Mouse (Mus musculus) natural killer cell, adult 2 months (primary cell): Measurements from ENCODE around the gene Trpm1.

Experiments
- DNase-seq, 2 experiments: peaks; one replicate each; pipeline ENCODE4 v3.0.0; 2022; ENCODE audit warnings: low spot score in 2 of 2

The Trpm1 gene

DNA sequence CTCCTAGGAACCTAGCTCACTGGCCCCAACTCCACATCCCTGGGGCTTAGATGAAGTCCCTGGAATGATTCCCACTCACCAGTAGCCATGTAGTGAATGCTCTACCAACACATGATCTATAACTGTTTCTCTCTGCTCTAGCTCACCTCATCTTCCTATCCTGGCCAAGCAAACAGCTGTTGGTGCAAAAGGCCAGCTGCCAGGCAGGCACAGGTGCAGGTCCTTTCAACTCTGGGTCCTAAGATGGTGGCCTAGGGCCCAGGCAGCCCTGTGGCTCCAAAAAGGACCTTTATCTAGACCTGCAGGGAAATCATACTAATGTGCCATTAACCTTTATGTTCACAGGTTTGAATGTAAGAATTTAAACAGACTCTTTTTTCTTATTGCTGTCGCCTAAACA is 10.3 kb downstream of the Trpm1 start:
- no peak for DNase-seq

DNA sequence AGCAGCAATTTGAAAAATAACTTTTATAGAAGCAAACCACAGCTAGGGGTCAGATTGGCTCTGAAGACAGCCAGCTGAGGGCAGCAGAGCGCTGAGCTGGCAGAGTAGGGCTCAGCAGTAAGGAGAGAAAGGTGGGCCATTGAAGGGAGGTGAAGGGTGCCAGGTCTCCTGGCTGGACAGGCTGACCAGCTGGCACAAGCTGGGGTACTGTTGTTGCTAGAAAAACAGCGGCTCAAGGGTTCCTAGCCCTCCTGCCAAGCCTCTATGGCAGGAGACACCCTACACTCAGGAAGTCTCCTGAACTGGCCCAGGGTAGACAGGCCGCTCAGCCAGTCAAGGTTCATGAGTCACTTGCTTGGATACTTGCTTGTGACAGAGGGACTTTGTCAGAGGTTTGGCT is 11.4 kb downstream of the Trpm1 start:
- no peak for DNase-seq

DNA sequence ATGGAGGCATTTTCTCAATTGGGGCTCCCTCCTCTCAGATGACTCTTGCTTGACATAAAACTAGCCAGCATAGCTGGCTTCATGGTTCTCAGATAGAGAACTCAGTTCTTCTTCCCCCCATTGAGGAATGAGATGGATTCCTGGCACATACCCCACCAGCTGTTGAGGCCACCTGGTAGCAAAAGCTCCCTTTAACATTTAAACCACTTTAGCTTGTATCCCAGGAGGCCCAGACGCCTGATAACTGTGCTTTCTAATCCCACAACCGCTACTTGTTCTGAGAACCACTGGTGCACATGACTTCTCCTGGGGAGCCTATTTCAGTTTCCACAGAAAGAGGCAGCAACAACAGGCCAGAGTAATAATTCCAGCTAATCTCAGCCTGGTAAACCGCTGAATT is 12.4 kb downstream of the Trpm1 start:
- no peak for DNase-seq

DNA sequence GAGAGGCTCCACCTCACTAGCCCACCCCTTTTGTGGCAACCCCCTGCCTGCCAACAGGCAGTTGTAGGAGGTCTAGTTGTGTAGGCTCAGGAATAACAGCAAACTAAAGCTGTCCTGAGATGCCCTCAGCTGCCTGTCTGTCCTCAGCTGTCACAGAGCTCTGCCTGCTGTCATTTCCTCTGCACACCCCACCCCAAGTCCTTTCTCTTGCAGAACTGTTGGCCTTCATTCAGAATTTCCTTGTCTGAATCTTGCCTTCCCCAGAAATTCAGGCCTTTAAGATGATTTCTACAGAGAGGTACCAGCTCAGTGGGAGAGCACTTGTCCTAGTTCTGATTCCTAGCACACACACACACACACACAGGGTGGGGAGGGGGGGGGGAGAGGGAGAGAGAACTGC is 13.1 kb downstream of the Trpm1 start:
- no peak for DNase-seq

DNA sequence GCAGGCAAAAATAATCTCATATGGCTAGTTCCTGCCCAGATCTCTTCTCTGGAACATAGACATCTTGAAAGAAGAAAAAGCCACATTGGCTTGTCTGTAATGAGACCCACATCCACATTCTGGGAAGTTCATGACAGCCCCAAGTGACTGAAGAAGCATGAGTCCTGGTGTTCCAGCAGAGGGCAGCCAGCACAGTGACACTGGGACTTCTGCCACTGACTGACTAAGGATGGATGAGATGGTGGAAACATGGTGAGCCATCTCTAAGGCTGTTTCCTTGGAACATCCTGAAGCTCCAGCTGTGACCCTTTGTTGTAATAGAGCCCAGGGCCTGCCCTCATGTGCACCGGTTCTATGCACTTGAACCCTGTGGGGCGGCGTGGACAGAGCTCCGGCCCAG is 25.7 kb downstream of the Trpm1 start:
- DNase-seq, result no peak

DNA sequence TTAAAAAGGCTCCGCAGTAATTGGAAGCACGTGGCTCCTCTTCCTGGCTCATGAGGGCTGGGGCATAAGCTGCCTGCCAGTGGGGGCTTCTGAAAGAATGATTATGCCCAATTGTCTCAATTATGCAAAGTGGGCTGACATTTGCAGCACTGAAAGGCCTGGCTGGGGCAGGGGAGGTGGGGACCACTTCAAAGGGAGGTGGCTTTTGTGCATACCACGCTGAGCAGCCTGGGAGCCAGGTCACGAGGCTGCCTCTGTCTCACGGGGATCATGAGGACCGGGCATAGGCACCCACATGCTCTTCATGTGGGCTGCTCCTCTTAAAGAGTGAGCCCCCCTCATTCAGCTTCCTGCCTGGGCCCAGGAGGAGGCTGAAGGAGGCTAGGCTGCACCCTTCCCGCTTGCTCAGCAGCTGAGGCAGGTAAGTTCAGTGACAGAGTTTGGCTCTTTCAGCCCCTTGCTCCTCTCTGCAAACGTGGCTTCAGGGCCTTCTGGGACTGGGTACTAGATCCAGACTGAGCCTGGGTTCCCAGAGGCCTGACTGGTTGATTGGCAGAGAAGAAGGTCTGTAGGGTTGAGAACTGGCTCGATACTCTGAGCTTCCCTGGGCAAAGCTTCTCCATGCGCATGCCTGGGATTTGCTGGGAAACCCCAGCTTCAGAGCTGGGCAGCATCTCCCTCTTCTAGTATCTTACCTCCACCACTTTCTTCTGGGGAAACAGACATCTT is 31.7 kb downstream of the Trpm1 start:
- no peak for DNase-seq

DNA sequence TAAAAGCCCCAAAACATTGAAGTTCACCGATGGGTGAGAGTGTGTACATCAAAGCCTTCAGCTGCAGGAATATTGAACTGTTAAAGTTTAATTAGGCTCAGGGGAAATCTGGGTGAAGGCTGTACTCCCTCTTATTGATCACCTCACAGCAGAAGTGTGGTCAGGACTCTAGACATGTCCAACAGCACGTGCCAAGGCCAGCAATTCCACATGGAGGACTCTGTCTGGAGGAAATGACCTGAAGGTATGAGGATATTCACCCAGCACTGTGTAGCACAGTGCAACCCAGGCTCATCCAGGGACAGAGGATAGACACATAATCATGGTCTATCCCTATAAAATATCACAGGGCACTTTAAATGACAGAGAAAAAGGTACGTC is 32.3 kb downstream of the Trpm1 start:
- DNase-seq, result no peak

DNA sequence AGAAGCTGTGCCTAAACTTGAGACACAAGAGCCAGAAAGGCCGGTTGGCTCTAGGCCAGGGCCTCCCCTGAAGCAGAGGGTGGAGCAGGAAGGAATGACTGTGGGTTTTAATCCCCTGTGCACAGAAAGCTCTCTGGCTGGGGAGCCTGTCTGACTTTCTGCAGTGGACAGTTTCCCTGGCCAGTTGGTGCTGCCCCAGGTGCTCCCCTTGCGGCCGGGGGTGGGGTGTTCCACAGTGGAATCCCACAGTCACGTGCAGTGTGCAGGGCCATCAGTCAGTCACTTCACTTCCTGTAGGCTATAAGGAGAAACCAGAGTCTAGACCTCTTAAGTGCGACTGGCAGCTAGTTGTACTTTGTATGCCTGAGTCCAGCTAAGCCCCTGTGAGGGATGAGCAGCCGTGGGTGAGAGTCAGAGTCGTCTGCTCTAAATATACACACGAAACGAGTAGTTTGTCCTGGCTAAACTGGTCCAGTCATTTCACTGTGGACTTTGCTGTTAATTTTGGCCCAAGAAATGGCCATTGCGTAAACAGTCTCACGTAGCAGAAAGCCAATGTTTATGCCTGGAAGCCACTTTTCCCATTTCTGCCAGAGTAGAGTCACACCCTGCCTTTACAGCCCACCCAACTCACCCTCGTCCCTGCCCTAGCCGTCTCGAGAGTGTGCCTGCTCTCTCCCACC is 38.8 kb downstream of the Trpm1 start:
- peak in 1 of 2 experiments; percentile 4 for DNase-seq

DNA sequence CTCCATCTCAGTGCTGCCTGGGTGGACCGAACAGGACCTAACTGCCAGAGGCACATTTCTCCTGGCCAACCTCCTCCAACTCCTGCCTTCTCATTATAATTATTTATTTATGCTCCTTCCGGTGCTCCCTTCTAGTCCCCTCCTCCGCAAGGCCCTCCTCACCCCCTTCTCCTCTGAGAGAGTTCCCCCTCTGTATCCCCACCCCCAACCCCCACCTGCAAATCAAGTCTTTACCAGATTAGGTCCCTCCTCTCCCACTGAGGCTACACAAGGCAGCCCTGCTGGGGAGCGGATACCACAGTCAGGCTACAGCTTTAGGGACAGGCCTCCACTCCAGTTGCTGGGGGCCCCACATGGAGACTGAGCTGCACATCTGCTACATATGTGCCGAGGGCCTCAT is 39.8 kb downstream of the Trpm1 start:
- DNase-seq, result no peak

DNA sequence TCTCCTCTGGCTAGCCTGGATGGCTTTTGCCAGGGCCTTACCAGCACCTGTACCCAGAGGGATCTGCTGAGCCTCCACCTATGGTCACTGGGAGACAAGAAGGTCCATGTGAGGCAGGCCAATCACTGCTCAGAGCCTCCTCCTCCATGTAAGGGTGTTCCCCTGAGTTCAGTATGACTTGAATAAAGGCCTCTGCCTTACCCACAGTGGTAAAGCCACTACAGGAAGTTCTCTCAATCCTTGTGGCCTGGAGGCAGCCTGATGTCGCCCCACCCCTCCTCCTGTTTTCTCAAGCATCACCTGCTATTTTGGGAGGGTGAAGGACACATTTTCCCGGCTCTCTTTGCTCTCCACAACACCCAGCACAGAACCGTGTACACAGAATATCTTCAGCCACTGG is 42.5 kb downstream of the Trpm1 start:
- DNase-seq, result no peak

DNA sequence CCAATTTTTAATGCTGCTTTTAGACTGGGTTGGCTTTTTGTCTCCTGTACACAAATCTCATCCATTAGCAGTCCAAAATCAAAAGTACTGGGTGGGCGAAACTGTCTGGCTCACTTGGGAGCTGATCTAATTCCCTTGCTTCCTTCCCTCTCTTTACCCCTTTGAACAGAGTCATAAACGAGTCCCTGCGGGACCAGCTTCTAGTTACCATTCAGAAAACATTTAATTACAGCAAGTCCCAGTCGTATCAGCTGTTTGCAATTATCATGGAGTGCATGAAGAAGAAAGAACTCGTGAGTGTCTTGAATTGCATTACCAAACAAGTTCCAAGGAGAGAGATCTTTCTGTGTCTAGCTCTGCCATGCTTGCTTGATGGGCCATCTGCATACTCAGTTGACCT is 55.1 kb downstream of the Trpm1 start:
- DNase-seq, result no peak

DNA sequence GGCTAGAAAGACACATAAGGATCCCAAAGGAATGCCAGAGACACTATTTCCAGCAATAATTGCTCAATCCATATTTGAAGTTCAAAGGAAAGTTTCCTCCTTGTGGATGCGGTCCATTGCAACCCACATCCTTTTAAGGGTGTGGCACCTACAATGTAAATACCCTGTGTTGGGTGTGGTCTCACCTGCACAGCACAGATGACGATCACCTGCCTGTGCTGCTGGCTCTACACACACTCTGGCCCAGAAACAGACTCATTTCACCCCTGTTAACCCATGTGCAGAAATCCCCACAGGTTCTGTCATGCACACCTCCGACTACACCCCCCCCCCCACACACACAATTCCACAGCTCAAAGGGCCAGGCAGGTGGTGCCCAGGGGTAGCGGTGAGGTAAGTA is 59.2 kb downstream of the Trpm1 start:
- no peak for DNase-seq

DNA sequence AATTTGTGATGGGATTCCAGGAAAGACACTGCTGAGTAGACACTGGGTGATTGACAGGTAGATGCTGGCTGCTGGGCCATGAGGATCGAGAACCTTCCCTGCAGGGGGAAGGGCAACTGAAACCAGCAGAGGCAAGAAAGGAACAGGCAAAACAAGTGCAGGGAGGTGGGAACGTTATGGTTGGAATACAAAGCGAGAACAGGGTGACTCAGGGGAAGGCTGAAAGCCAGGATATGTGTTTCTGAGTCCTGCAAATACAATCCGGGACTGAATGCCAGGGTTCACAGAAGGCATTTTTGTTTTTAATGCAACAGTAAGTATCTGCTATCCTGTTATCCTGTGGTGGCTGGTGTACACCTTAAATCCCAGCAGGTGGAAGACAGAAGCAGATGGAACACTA is 60.4 kb downstream of the Trpm1 start:
- no peak for DNase-seq

DNA sequence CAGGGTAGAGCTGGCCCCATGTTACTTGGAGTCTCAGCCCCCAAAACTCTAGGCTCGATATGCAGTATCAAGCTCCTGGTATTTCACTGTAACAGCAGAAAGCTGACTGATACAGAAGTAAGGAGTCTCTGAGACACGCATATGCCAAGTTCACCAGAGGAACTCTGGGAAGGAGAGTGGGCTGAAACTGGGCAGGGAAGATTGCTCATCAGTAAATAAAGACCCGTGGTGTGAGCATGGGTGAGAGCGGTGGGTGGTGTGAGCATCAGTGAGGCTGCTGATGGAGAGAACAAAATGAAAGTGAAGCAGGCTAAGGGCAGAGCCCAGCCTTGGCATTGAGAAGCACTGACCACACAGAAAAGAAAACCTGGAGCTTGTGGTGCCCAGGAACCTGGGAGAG is 62.0 kb downstream of the Trpm1 start:
- DNase-seq, result no peak

DNA sequence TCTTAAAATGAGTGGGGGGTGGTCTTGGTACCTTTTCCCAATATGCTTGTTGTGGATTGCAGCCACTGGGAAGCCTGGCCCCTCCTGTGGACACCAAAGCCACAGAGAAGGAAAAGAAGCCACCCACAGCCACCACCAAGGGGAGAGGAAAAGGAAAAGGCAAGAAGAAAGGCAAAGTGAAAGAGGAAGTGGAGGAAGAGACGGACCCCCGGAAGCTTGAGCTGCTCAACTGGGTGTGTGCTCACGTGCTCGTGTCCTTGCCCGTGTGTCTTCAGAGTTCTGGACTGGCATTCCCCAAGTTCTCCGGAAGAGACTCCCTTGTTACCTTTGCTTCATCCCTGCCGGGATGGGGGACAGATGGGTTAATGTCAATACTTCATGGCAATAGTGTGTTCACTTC is 63.8 kb downstream of the Trpm1 start:
- no peak for DNase-seq

DNA sequence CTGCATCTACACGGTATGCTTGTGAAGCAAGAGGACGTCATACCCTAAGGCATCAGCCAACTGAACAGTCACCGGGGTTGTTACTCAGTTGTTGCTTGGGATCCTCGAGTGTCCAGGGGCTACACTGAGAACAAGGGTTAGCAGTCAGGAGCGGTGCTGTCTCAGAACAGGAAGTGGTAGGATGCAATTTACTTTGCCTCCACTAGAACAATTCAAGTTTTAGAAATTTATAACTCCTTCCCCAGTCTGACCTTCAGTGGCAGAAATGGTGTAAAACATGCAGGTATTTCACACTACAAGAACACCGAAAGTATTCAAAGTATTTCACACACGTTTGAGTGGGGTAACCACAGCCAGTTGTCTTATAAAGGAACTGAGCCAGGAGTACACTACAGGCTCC is 66.1 kb downstream of the Trpm1 start:
- no peak for DNase-seq

DNA sequence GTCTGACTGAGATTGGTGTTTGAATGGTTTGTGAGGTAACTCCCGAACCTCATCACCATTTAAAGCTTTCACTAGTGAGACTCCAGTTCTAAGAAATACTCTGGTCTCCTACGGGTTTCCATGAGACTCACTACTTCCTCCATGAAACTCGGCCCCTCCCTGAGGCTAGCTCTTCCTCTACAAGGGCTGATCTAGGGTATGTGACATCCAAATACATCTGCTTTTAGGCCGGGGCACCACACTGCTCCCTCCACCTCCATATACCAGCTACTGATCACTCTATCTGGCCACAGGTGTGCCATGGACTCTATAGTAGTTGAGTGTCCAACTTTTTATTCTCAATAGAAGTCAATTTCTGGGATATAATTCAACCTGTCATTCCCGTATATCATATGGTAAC is 69.6 kb downstream of the Trpm1 start:
- DNase-seq, result no peak

DNA sequence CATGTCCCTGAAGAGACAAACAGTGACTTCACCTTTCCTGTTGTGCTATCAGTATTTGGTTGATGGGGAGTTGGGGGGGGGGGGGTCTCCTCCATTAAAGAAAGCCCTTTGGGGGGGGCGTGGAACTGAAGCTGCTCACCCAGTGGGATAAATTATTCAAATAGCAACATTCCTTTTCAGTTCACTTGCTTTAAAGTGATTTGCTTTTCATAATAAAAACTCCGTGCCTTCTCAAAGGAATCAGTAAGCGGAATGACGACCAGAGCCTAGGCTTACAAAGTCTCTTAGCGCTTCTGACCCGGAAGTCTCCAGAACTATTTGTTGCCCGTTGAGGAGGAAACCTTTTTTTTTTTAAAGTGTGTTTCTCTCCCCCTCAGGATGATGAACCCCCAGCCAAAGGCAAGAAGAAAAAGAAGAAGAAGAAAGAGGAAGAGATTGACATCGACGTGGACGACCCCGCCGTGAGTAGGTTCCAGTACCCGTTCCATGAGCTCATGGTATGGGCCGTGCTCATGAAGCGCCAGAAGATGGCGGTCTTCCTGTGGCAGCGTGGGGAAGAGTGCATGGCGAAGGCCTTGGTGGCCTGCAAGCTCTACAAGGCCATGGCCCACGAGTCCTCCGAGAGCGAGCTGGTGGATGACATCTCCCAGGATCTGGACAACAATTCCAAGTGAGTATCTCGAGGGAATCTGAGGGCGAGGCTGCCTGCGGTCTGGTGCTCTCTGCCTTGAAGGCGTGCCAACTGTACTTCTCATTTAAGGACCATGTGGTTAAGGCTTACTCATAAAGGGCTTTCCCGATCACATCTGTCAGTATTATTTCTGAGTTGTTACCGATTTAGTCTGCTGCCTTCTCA is 72.9 kb downstream of the Trpm1 start:
- no peak for DNase-seq

DNA sequence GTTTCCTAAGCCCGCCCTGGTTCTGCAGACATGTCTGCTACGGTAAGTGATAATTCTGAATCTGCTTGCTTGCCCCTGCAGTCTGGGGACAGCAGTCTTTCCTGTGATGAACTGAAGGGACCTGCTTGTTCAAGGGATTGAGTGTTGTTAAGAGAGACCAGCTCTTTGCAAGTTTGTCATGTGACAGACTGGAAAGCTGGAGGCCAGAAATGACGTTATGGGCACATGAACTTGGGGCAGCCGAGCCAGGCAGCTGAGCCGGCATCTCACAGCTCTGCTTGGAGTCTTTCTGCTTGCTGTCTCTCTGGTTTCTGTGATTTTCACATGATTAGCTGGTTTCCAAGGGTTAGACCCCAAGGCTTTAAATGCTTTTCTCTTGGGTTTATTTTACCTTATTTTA is 74.0 kb downstream of the Trpm1 start:
- DNase-seq, result no peak

DNA sequence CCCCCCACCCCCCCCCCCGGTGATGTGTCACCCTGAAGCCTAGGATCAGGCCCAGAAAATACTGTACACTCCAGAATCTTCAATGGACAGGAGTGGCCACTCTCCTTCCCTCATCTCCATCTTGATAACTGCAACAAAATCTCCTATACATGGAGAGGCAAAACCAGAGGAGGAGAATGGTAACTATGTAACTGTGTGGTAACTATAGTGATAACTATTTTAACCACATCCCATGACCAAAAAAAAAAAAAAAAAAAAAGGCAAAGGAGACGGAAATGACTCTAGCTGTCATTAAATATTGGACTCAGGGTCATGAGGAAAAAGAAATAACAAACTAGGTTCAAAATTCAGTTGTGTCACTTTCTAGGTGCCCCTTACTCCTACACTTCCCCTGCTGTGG is 74.7 kb downstream of the Trpm1 start:
- DNase-seq, result no peak

DNA sequence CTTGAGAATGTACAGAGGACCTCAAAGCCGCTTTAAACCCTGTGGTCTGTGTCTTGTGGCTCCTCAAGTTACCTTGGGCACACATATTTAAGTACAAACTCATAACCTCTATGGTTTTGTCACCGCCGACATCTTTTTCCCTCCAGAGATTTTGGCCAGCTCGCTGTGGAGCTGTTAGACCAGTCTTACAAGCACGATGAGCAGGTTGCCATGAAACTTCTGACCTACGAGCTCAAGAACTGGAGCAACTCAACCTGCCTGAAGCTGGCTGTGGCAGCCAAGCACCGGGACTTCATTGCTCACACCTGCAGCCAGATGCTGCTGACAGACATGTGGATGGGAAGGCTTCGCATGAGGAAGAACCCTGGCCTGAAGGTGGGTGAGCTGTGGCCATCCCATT is 76.3 kb downstream of the Trpm1 start:
- DNase-seq, result no peak

DNA sequence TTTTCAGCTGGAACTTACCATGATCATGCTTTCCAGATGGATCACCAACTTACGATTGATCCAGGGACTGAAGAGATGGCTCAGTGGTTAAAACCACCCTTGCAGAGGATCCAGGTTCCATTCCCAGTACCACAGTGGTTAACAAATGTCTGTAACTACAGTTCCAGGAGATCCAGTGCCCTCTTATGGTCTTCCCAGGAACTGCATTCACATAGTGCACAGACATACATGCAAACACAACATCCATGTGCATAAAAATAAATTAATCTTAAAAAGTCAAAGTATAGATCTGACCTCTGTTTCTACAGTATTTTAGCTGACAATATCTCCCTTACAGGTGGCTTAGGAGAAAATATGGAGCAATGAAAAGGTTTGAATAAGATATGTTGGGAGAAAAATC is 77.4 kb downstream of the Trpm1 start:
- no peak for DNase-seq

DNA sequence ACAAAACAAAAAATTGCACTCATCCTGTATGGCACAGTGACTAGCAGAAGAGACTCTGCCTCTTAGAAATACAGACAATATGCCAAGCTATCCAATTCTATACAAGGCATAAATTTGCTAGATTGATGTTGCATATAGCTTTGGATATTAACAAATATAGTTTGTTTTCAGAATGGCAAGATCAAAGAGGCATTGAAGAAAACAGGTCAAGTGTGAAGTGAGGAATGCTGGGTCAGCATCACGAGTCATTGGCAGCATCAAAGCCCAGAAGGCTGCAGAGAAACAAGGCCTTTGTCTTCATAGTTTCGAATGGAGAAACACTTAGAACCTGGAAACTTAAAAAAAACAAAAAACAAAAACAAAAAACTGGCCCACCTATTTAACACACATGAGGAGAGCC is 78.4 kb downstream of the Trpm1 start:
- no peak for DNase-seq
